Mouse (Mus musculus) stomach, embryonic 15.5 days (tissue): Measurements from ENCODE around the gene Aldh8a1. TPM values are rescaled to one million over a fixed set of nuclear protein-coding genes. Genes with fewer than 3 reads are reported as not detected.

ENCODE experiments used
- ATAC-seq: fragments of 200-750 bp; cut with Nextera tagmentation; 2 replicates; pipeline ENCODE4 v1.8.0; 2017; ENCODE audit warnings: low read depth, moderate number of reproducible peaks, moderate TSS enrichment; ENCODE audit not compliant: insufficient read depth, low FRiP score
- H3K27ac ChIP-seq: fragments of 300-500 bp; sonication (generic); 2 replicates; pipeline ENCODE4 v1.5.1; 2015; ENCODE audit warnings: mild to moderate bottlenecking, inconsistent platforms
- H3K27me3 ChIP-seq: fragments of 300-500 bp; sonication (generic); replicated peaks from 2 replicates; pipeline ENCODE4 v1.6.1; 2015; ENCODE audit warnings: inconsistent platforms
- H3K36me3 ChIP-seq: fragments of 300-500 bp; sonication (generic); 2 replicates; pipeline ENCODE4 v1.6.1; 2015; ENCODE audit warnings: inconsistent platforms
- H3K4me1 ChIP-seq: fragments of 300-500 bp; sonication (generic); 2 replicates; pipeline ENCODE4 v1.6.1; 2015; ENCODE audit warnings: inconsistent platforms
- H3K4me2 ChIP-seq: fragments of 300-500 bp; sonication (generic); 2 replicates; pipeline ENCODE4 v1.6.1; 2015; ENCODE audit warnings: mild to moderate bottlenecking, inconsistent platforms
- H3K4me3 ChIP-seq: fragments of 300-500 bp; sonication (generic); replicated peaks from 2 replicates; pipeline ENCODE4 v1.5.1; 2015; ENCODE audit warnings: inconsistent platforms
- H3K9ac ChIP-seq: fragments of 300-500 bp; sonication (generic); 2 replicates; pipeline ENCODE4 v1.6.1; 2015; ENCODE audit warnings: inconsistent platforms
- H3K9me3 ChIP-seq: fragments of 300-500 bp; sonication (generic); 2 replicates; pipeline ENCODE4 v1.6.1; 2016; ENCODE audit warnings: inconsistent platforms
- WGBS: fragments of 180-500 bp; shearing (Covaris S2); methylation state at CpG from one replicate; pipeline ENCODE4 v1.1.7; 2015; 5-methylcytosine and 5-hydroxymethylcytosine counted together
- polyA plus RNA-seq: library from polyadenylated mRNA; unstranded; fragments of >200 nt; fragmentation: Nextera tagmentation; extraction: Ambion mirVana; gene quantifications from 2 replicates; pipeline ENCODE4 v1.2.1, GENCODE M21; 2015

The Aldh8a1 gene
- polyA plus RNA-seq, 1 experiment from 2014 or later, result 2.1 TPM

DNA sequence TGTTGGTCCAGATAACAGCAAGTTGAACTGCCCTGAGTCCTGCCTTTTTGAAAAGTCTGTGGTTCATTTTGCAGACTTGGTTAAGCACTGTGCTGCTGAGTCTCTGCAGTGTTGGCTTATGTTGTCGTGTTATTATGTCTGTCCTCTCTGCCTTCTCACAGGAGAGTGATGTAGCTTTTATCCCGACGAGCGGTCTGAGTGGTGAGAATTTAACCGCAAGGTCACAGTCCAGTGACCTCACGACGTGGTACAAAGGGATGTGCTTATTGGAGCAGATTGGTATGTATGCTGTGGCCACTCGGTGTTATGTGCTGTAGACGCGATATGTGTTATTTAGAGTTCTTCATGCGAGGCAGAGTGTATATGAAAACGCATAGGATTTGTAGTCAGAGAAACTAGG lies 25.3 kb upstream of the Aldh8a1 start:
- Histone ChIP-seq H3K4me2 (no peak overlapping the region), H3K27ac (no peak overlapping the region), H3K4me3 (no peak overlapping the region), H3K9me3 (no peaks in the 10 kb centered on the region), H3K4me1 (no peaks in the 10 kb centered on the region), H3K9ac (no peak overlapping the region), H3K27me3 (no peaks in the 10 kb centered on the region), H3K36me3 (0 out of 2 replicates have a peak, but pooled peaks cover 14% of the 10 kb centered on the region)
- ATAC-seq, result no peak
- WGBS, result 82% methylated on average over 12 of the region's 12 CpGs

DNA sequence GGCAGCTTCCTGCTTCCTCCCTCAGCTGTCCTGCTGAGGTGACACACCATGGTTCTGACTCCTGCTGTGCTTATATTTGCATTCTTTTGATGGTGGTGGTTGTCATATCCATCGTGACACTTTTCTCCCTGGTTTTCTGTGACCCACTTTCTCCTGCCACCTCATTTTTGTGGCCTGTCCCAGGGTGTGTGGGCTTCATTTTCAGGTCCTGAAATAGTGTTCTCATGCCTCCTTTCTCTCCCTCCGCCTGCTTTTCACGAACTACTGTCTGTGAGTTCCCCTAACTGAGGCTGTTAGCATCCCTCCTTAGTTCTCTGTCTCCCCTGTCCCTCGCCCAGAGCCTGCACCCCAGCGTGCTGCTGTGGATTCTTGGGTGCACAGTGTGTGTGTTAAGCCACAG lies 23.2 kb upstream of the Aldh8a1 start:
- Histone ChIP-seq H3K4me1 (no peaks in the 10 kb centered on the region), H3K27me3 (no peaks in the 10 kb centered on the region), H3K4me2 (no peak overlapping the region), H3K27ac (no peak overlapping the region), H3K36me3 (0 out of 2 replicates have a peak, but pooled peaks cover 14% of the 10 kb centered on the region), H3K4me3 (no peak overlapping the region), H3K9me3 (no peaks in the 10 kb centered on the region), H3K9ac (no peak overlapping the region)
- 61% methylated on average over 5 of the region's 5 CpGs for WGBS
- ATAC-seq, result no peak

DNA sequence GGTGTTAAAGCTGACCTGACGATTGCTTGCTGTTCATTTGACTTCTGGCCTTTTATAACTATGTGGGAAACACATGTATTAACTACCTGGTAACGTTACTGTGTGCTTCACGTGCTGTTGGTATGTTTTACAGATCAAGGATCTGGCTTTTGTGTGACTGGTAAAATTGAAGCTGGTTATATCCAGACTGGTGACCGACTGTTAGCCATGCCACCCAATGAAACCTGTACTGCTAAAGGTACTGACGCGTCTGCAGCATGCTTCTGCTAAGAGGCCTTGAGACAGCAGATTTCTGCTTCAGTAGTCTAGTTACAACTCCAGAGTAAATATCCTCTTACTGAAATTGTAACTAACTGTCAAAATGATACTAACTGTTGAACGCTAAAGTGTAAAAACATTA lies 22.6 kb upstream of the Aldh8a1 start:
- no peak overlapping the region for H3K4me2 ChIP-seq
- H3K27me3 ChIP-seq, result no peaks in the 10 kb centered on the region
- no peak overlapping the region for H3K27ac ChIP-seq
- H3K4me1 ChIP-seq, result no peaks in the 10 kb centered on the region
- no peak for ATAC-seq
- no peak overlapping the region for H3K4me3 ChIP-seq
- 91% methylated on average over 7 of the region's 7 CpGs for WGBS
- no peak overlapping the region for H3K9ac ChIP-seq
- 0 out of 2 replicates have a peak, but pooled peaks cover 16% of the 10 kb centered on the region for H3K36me3 ChIP-seq
- no peaks in the 10 kb centered on the region for H3K9me3 ChIP-seq

DNA sequence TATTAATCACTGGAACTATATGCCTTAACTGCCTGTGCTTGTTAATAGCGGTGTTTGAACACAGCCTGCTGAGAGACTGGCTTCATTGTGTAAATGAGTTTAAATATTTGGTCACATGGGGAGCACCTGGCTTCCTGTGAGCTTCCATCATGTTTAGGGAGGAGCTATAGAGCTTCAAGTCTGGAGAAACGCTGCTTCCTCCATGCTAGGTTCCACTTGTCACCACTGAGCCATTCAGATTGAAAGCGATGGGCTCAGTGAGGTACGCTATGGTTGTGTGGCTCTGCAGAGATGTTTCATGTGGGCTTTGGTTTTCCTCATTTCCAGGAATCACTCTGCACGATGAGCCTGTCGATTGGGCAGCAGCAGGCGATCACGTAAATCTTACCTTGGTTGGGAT lies 19.1 kb upstream of the Aldh8a1 start:
- Histone ChIP-seq H3K9me3 (no peaks in the 10 kb centered on the region), H3K36me3 (0 out of 2 replicates have a peak, but pooled peaks cover 7% of the 10 kb centered on the region), H3K27ac (no peak overlapping the region), H3K4me2 (no peak overlapping the region), H3K9ac (no peak overlapping the region), H3K4me3 (no peak overlapping the region), H3K4me1 (no peaks in the 10 kb centered on the region), H3K27me3 (no peaks in the 10 kb centered on the region)
- 92% methylated on average over 8 of the region's 8 CpGs for WGBS
- ATAC-seq, result no peak

DNA sequence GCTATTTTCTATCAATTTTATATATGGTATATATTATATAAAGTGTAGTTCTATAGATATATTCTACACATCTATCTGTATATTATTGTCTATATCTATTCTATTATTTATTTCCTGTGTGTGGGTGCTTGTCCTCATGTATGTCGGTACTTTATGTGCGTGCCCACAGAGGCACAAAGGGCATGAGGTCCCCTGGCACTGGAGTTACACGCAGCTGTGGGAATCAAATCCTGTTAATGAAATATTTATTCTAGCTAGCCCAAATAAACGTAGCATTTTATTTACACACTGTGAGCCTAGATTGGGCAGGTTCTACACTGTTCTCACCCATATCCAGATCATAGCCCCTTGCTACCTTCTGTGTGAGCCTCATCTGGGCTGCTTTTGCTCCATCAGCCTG lies 18.0 kb upstream of the Aldh8a1 start:
- ATAC-seq, result no peak
- 84% methylated on average over 4 of the region's 4 CpGs for WGBS
- H3K4me1 ChIP-seq, result no peaks in the 10 kb centered on the region
- H3K9ac ChIP-seq, result no peak overlapping the region
- peaks cover 7% of the 10 kb centered on the region; the same call in 1 of the 2 replicates for H3K36me3 ChIP-seq
- no peaks in the 10 kb centered on the region for H3K27me3 ChIP-seq
- H3K4me3 ChIP-seq, result no peak overlapping the region
- H3K9me3 ChIP-seq, result no peaks in the 10 kb centered on the region
- no peak overlapping the region for H3K27ac ChIP-seq
- H3K4me2 ChIP-seq, result no peak overlapping the region

DNA sequence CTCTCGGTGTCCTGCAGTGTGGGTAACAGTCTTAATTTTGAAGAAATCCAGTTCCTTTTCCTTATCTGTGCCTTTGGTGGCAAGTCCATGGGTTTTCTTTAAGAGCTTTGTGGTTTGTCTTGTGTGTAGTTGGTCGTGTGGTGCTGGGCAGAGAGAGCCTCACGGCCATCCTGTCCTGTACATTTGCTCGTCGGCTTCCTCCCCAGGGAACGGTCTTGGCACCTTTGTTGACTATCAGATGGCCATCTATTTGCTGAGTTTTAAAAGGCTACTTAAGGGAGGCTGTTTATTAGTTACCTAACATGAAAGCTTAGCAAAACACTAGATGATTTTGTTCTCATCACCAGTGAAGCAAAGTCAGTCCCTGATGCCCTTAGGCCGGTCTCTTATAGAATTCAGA lies 15.2 kb upstream of the Aldh8a1 start:
- Histone ChIP-seq H3K4me3 (no peak overlapping the region), H3K27me3 (no peaks in the 10 kb centered on the region), H3K27ac (no peak overlapping the region), H3K4me1 (no peaks in the 10 kb centered on the region), H3K9me3 (no peaks in the 10 kb centered on the region), H3K9ac (no peak overlapping the region), H3K36me3 (peaks cover 14% of the 10 kb centered on the region; the same call in 1 of the 2 replicates), H3K4me2 (no peak overlapping the region)
- ATAC-seq, result no peak
- 77% methylated on average over 7 of the region's 7 CpGs for WGBS

DNA sequence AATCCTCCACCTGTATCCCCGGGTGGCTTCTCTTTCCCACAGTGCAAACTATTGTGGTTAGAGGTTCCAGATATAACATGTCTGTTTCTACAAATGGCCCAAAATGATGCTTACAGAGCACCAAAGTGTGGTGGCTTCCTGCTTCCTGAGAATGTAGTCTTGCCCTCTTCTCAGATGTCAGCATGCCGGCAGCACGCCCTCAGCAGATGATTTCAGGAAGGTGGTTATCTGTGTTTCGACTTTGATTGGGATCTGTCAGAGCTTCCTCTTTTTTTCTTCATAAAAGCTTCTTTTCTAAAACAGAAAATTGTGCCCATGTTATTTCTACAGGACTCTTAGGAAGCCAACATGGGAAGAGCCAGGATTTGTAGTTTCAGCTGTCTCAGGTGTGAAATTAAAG lies 13.8 kb upstream of the Aldh8a1 start:
- WGBS, result 92% methylated on average over 4 of the region's 4 CpGs
- H3K27ac ChIP-seq, result no peak overlapping the region
- H3K9me3 ChIP-seq, result no peaks in the 10 kb centered on the region
- H3K4me2 ChIP-seq, result no peak overlapping the region
- no peak overlapping the region for H3K4me3 ChIP-seq
- H3K27me3 ChIP-seq, result no peaks in the 10 kb centered on the region
- peaks cover 17% of the 10 kb centered on the region; the same call in 1 of the 2 replicates for H3K36me3 ChIP-seq
- ATAC-seq, result no peak
- no peaks in the 10 kb centered on the region for H3K4me1 ChIP-seq
- no peak overlapping the region for H3K9ac ChIP-seq

DNA sequence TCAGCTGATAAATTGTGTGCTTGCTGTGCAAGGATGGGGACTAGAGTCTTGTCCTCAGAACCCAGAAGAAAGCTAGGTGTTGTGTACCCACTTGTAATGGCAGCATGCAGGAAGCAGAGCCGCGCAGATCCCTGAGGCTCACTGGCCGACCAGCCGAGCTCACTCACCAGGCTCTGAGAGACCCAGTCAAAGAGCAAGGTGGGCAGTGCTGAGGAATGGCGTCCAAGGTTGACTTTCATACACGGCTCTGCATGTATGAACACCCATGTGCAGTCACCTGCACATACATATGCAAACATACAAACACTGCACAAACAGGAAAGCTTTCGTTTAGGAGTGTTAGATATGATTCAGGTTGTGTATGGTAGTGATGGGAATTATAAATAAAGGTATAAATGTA lies 12.1 kb upstream of the Aldh8a1 start:
- no peak for ATAC-seq
- peaks cover 21% of the 10 kb centered on the region; the same call in 1 of the 2 replicates for H3K36me3 ChIP-seq

DNA sequence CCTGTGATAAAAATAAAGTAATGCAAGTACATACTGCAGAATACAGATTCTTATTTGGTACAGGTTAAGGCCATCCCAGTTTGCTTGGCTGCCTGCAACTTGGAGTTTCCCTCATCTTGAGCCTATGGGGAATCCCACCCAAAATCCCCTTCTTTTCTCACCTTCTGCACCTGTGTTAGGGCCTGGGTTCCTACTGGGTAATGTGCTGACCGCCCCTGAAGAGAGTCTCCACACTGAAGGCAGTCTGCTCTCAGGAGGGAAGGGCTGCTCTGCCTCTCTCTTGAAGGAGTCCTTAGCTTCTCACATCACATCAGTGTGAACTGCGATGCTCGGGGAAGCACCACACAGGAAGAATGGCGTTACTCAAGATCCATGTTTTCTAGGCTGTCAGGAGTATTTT lies 11.2 kb upstream of the Aldh8a1 start:
- no peak overlapping the region for H3K4me3 ChIP-seq
- no peaks in the 10 kb centered on the region for H3K27me3 ChIP-seq
- no peaks in the 10 kb centered on the region for H3K4me1 ChIP-seq
- H3K36me3 ChIP-seq, result peaks cover 24% of the 10 kb centered on the region; the same call in 1 of the 2 replicates
- ATAC-seq, result no peak
- H3K9me3 ChIP-seq, result no peaks in the 10 kb centered on the region
- H3K9ac ChIP-seq, result no peak overlapping the region
- H3K27ac ChIP-seq, result no peak overlapping the region
- H3K4me2 ChIP-seq, result no peak overlapping the region
- 83% methylated on average over 4 of the region's 4 CpGs for WGBS

More for the DNA sequence above, 12.1 kb upstream of the Aldh8a1 start:
- Histone ChIP-seq H3K4me3 (no peak overlapping the region), H3K27ac (no peak overlapping the region), H3K9me3 (no peaks in the 10 kb centered on the region), H3K27me3 (no peaks in the 10 kb centered on the region), H3K9ac (no peak overlapping the region), H3K4me2 (no peak overlapping the region), H3K4me1 (no peaks in the 10 kb centered on the region)
- WGBS, result 93% methylated on average over 7 of the region's 7 CpGs

DNA sequence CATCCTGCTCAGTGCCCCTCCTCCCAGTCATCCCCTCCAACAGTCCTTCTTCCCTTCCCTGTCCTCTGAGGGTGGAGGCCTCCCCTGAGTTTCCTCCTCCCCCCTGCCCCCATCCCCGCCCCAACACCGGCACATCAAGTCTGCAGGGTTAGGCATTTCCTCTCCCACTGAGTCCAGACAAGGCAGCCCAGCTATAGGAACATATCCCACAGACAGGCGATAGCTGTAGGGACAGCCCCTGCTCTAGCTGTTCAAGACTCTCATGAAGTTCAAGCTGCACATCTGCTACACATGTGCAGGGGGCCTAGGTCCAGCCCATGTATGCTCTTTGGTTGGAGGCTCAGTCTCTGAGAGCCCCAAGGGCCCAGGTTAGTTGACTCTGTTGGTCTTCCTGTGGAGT lies 10.6 kb upstream of the Aldh8a1 start:
- no peak overlapping the region for H3K27ac ChIP-seq
- no peak overlapping the region for H3K9ac ChIP-seq
- H3K4me1 ChIP-seq, result no peaks in the 10 kb centered on the region
- 72% methylated on average over 3 of the region's 3 CpGs for WGBS
- H3K27me3 ChIP-seq, result no peaks in the 10 kb centered on the region
- peaks cover 24% of the 10 kb centered on the region; the same call in 1 of the 2 replicates for H3K36me3 ChIP-seq
- no peak for ATAC-seq
- H3K4me3 ChIP-seq, result no peak overlapping the region
- no peak overlapping the region for H3K4me2 ChIP-seq
- no peaks in the 10 kb centered on the region for H3K9me3 ChIP-seq

DNA sequence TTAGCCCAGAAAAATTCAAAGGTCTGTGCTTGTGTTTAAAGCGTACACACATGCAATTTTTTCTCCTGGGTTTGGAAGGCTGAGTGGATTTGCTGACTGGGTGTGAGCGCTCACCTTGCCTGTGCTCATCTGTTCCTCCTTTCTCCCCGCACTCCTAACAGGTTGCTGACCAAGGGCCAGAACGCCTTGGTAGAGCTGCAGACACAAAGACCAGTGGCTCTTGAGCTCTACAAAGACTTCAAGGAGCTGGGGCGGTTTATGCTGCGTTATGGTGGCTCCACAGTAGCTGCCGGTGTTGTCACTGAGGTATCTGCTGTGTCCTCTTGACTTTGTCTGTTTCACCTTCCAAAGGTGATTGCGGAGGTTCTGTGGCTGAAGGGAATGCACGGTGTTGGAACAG lies 9.6 kb upstream of the Aldh8a1 start:
- Histone ChIP-seq H3K36me3 (peaks cover 24% of the 10 kb centered on the region; the same call in 1 of the 2 replicates), H3K9me3 (no peaks in the 10 kb centered on the region), H3K4me2 (no peak overlapping the region), H3K9ac (no peak overlapping the region), H3K4me3 (no peak overlapping the region), H3K27me3 (no peaks in the 10 kb centered on the region), H3K4me1 (no peaks in the 10 kb centered on the region), H3K27ac (no peak overlapping the region)
- WGBS, result 95% methylated on average over 9 of the region's 9 CpGs
- ATAC-seq, result no peak

DNA sequence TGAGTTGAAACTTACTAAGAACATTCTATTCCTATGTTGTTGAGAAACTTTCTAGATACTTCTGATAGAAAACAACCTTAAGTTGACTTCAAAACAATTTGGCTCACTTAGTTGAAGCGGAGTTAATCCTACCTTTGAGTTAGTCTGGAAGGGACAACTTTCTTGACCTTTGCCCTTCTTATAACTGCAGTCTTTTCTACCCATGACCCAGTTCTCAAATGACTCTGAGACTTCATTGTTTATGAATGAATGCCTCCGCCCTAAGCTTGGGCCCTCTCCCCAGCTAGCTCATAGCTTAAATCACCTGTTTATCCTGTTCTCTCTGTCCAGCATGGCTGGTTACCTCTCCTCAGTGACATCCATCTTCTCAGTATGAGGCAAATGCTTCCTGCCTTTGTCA lies 7.5 kb upstream of the Aldh8a1 start:
- no peak for ATAC-seq
- 86% methylated on average over 2 of the region's 2 CpGs for WGBS
- H3K27me3 ChIP-seq, result no peaks in the 10 kb centered on the region
- H3K27ac ChIP-seq, result no peak overlapping the region
- H3K4me3 ChIP-seq, result no peak overlapping the region
- no peak overlapping the region for H3K9ac ChIP-seq
- no peaks in the 10 kb centered on the region for H3K9me3 ChIP-seq
- 0 out of 2 replicates have a peak, but pooled peaks cover 21% of the 10 kb centered on the region for H3K36me3 ChIP-seq
- no peaks in the 10 kb centered on the region for H3K4me1 ChIP-seq
- no peak overlapping the region for H3K4me2 ChIP-seq

DNA sequence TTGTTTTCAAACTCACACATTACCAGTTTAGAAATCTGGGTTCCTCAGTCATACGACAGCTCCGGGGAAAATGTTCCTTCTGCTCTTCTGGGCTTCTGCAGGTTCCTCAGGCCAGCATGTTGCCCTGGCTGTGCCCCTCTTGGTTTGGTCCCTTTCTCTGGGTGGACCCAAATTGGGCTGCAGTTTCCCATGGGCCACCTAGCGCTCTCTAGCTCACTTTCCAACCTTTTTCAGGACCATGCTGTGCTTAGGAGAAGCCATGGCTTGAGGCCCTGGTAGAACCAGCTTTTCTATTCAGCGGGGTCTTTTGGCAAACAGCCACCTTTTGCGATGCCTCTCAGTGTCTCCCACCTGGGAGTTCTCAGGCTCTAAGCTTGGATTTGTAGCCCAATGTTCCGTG lies 4.8 kb upstream of the Aldh8a1 start:
- Histone ChIP-seq H3K36me3 (0 out of 2 replicates have a peak, but pooled peaks cover 13% of the 10 kb centered on the region), H3K4me3 (no peak overlapping the region), H3K4me1 (no peaks in the 10 kb centered on the region), H3K27me3 (no peaks in the 10 kb centered on the region), H3K9me3 (no peaks in the 10 kb centered on the region), H3K9ac (no peak overlapping the region), H3K4me2 (no peak overlapping the region), H3K27ac (no peak overlapping the region)
- no peak for ATAC-seq
- WGBS, result 93% methylated on average over 6 of the region's 6 CpGs
